Comparison of ENCODE assay signal across 9 mouse cellular contexts in genomic region chr13:113031792-113032571, GRCm38 (mm10). TPM values are rescaled to one million over a fixed set of nuclear protein-coding genes. Genes with fewer than 3 reads are reported as not detected.
A peak's percentile ranks its signal among the peaks of the same experiment; 100 is the strongest.
DNase-seq lines count a peak whose midpoint lies in the region; ATAC-seq and TF ChIP-seq lines count a peak whose summit lies in the region.
"Had no signal": no experiment of that assay in that cellular context is flagged by ENCODE, and none has a peak within 500 bp of the region (broad histone marks: within the 10 kb centered on the region; RNA-seq: fewer than 3 reads in every experiment).

No protein-coding gene starts in this region.

- no peak for TF ChIP-seq EP300 in lung, postnatal 0 days (IDR thresholded peaks at IDR 0.05)

- peak overlapping the region; percentile 99 for H3K4me2 ChIP-seq in heart, embryonic 15.5 days
- H3K4me2 ChIP-seq in embryonic facial prominence, embryonic 11.5 days (ENCODE audit: low read depth, low read length) = peak overlapping the region; percentile 94
- H3K4me2 ChIP-seq in intestine, embryonic 15.5 days (replicated peaks) = peak overlapping the region; percentile 97
- peak overlapping the region; percentile 87 for H3K4me2 ChIP-seq in lung, postnatal 0 days (replicated peaks; ENCODE audit: low read depth, low read length)

- no peaks in the 10 kb centered on the region for H3K9me3 ChIP-seq in heart, embryonic 15.5 days (replicated peaks)
- no peaks in the 10 kb centered on the region for H3K9me3 ChIP-seq in embryonic facial prominence, embryonic 11.5 days (replicated peaks; ENCODE audit: control insufficient read depth, low read length)
- H3K9me3 ChIP-seq in intestine, embryonic 15.5 days = no peaks in the 10 kb centered on the region
- H3K9me3 ChIP-seq in lung, postnatal 0 days (ENCODE audit: low read length) = no peaks in the 10 kb centered on the region

- ATAC-seq in heart, embryonic 15.5 days (replicated peaks; ENCODE audit: insufficient number of reproducible peaks, insufficient read depth, low FRiP score, low read depth) = no peak
- peak; percentile 60; the same call in 1 of the 2 replicates for ATAC-seq in embryonic facial prominence, embryonic 11.5 days (replicated peaks; ENCODE audit: insufficient number of reproducible peaks, low FRiP score, low TSS enrichment, low read depth)
- peak; percentile 62 for ATAC-seq in intestine, embryonic 15.5 days
- peak; percentile 20 for ATAC-seq in lung, postnatal 0 days

- H3K27ac ChIP-seq in heart, embryonic 15.5 days = no peak overlapping the region
- no peak overlapping the region for H3K27ac ChIP-seq in embryonic facial prominence, embryonic 11.5 days (replicated peaks; ENCODE audit: low read depth, low read length)
- H3K27ac ChIP-seq in intestine, embryonic 15.5 days = no peak overlapping the region
- H3K27ac ChIP-seq in lung, postnatal 0 days (ENCODE audit: low read length) = no peak overlapping the region

- H3K4me1 ChIP-seq in heart, embryonic 15.5 days (replicated peaks) = peaks cover 28% of the 10 kb centered on the region
- no peaks in the 10 kb centered on the region for H3K4me1 ChIP-seq in embryonic facial prominence, embryonic 11.5 days (ENCODE audit: control insufficient read depth, insufficient read depth, low read length)
- peaks cover 13% of the 10 kb centered on the region for H3K4me1 ChIP-seq in intestine, embryonic 15.5 days (replicated peaks)
- peaks cover 12% of the 10 kb centered on the region; the same call in 1 of the 2 replicates for H3K4me1 ChIP-seq in lung, postnatal 0 days (ENCODE audit: insufficient read depth, low read depth, low read length)

- H3K27me3 ChIP-seq in heart, embryonic 15.5 days = peaks cover 58% of the 10 kb centered on the region
- H3K27me3 ChIP-seq in embryonic facial prominence, embryonic 11.5 days (ENCODE audit: control insufficient read depth, insufficient read depth, low read length) = peaks cover 23% of the 10 kb centered on the region
- H3K27me3 ChIP-seq in intestine, embryonic 15.5 days (replicated peaks) = peaks cover 25% of the 10 kb centered on the region
- peaks cover 28% of the 10 kb centered on the region for H3K27me3 ChIP-seq in lung, postnatal 0 days (replicated peaks; ENCODE audit: insufficient read depth, low read length)

- intact Hi-C loops in heart, postnatal 14 days (cut with DNase I) = loop anchor here (5.0 kb wide), 1 partner anchor 45 kb away; the partner anchor contains the start of gene Ccno

- H3K9ac ChIP-seq in heart, embryonic 15.5 days = peak overlapping the region; percentile 54
- H3K9ac ChIP-seq in embryonic facial prominence, embryonic 11.5 days (replicated peaks; ENCODE audit: low read length) = peak overlapping the region; percentile 70
- peak overlapping the region; percentile 39 for H3K9ac ChIP-seq in intestine, embryonic 15.5 days
- H3K9ac ChIP-seq in lung, postnatal 0 days (replicated peaks; ENCODE audit: low read depth) = no peak overlapping the region

- DNase-seq in heart, postnatal 14 days = no peak
- DNase-seq in R1 (ENCODE audit: low read depth, low spot score) = peak; percentile 45
- peak; percentile 77 for DNase-seq in embryonic facial prominence, embryonic 11.5 days (ENCODE audit: low spot score)
- peak; percentile 47 for DNase-seq in lung, postnatal 0 days (ENCODE audit: low spot score)
- peak; percentile 40 for DNase-seq in right cerebral cortex, postnatal 25 days
- DNase-seq in spleen, postnatal 36 days (ENCODE audit: low spot score in 2 of 2) = no peak

- WGBS in heart, embryonic 15.5 days = under 1% methylated on average over 40 of the region's 40 CpGs
- under 1% methylated on average over 40 of the region's 40 CpGs for WGBS in embryonic facial prominence, embryonic 11.5 days
- WGBS in intestine, embryonic 15.5 days = under 1% methylated on average over 40 of the region's 40 CpGs
- WGBS in lung, postnatal 0 days = under 1% methylated on average over 38 of the region's 40 CpGs

- H3K4me3 ChIP-seq in heart, embryonic 15.5 days = peak overlapping the region; percentile 60
- H3K4me3 ChIP-seq in embryonic facial prominence, embryonic 11.5 days (ENCODE audit: low read depth, low read length) = peak overlapping the region; percentile 48
- peak overlapping the region; percentile 48 for H3K4me3 ChIP-seq in intestine, embryonic 15.5 days (replicated peaks)
- peak overlapping the region; percentile 40 for H3K4me3 ChIP-seq in lung, postnatal 0 days (ENCODE audit: low read depth, low read length)

- no peaks in the 10 kb centered on the region for H3K36me3 ChIP-seq in heart, embryonic 15.5 days
- H3K36me3 ChIP-seq in embryonic facial prominence, embryonic 11.5 days (replicated peaks; ENCODE audit: control insufficient read depth, insufficient read depth, low read depth, low read length) = no peaks in the 10 kb centered on the region
- no peaks in the 10 kb centered on the region for H3K36me3 ChIP-seq in intestine, embryonic 15.5 days
- H3K36me3 ChIP-seq in lung, postnatal 0 days (ENCODE audit: insufficient read depth, low read length) = no peaks in the 10 kb centered on the region

- TF ChIP-seq CTCF in lung, postnatal 0 days (IDR thresholded peaks at IDR 0.05) = no peak

RNA-seq across cellular contexts. Expression of gene Cdc20b, which starts 2.9 kb away (rescaled TPM):
- polyA plus RNA-seq in heart, embryonic 15.5 days (2015; fragmentation: Nextera tagmentation; extraction: Ambion mirVana) = 0.14 and 0.79 TPM in 2 replicates
- not detected for total RNA-seq in heart, postnatal 14 days (2021)
- polyA plus RNA-seq in embryonic facial prominence, embryonic 11.5 days (2014; fragmentation: Nextera tagmentation; extraction: Ambion mirVana) = 0.14 TPM in 1 of 2 replicates, not detected in the other
- polyA plus RNA-seq in intestine, embryonic 15.5 days (2015; fragmentation: Nextera tagmentation; extraction: Ambion mirVana) = not detected in 2 replicates
- polyA plus RNA-seq in lung, postnatal 0 days (2015; fragmentation: Nextera tagmentation; extraction: Ambion mirVana) = 0.47 and 0.73 TPM in 2 replicates
- total RNA-seq: left cerebral cortex, postnatal 10 days had no signal

RNA-seq across cellular contexts. Expression of gene Gpx8, which starts 14.2 kb away (rescaled TPM):
- polyA plus RNA-seq in heart, embryonic 15.5 days (2015; fragmentation: Nextera tagmentation; extraction: Ambion mirVana) = 115 and 118 TPM in 2 replicates
- total RNA-seq in heart, postnatal 14 days (2021) = 10 to 100 TPM; 36.1 to 41.0 TPM
- 142 and 155 TPM in 2 replicates for polyA plus RNA-seq in embryonic facial prominence, embryonic 11.5 days (2014; fragmentation: Nextera tagmentation; extraction: Ambion mirVana)
- 106 and 119 TPM in 2 replicates for polyA plus RNA-seq in intestine, embryonic 15.5 days (2015; fragmentation: Nextera tagmentation; extraction: Ambion mirVana)
- polyA plus RNA-seq in lung, postnatal 0 days (2015; fragmentation: Nextera tagmentation; extraction: Ambion mirVana) = 132 and 135 TPM in 2 replicates

RNA-seq across cellular contexts. Expression of gene Mcidas, which starts 38.3 kb away (rescaled TPM):
- 0.21 and 0.77 TPM in 2 replicates for polyA plus RNA-seq in heart, embryonic 15.5 days (2015; fragmentation: Nextera tagmentation; extraction: Ambion mirVana)
- total RNA-seq in heart, postnatal 14 days (2021) = not detected
- not detected in 2 replicates for polyA plus RNA-seq in embryonic facial prominence, embryonic 11.5 days (2014; fragmentation: Nextera tagmentation; extraction: Ambion mirVana)
- polyA plus RNA-seq in intestine, embryonic 15.5 days (2015; fragmentation: Nextera tagmentation; extraction: Ambion mirVana) = 0.09 TPM in 1 of 2 replicates, not detected in the other
- 1.1 and 1.5 TPM in 2 replicates for polyA plus RNA-seq in lung, postnatal 0 days (2015; fragmentation: Nextera tagmentation; extraction: Ambion mirVana)

RNA-seq across cellular contexts. Expression of gene Ccno, which starts 44.4 kb away (rescaled TPM):
- 0.78 and 1.4 TPM in 2 replicates for polyA plus RNA-seq in heart, embryonic 15.5 days (2015; fragmentation: Nextera tagmentation; extraction: Ambion mirVana)
- total RNA-seq in heart, postnatal 14 days (2021) = under 1 TPM in 1 of 2 experiments, not detected in 1; 0.19 TPM
- 0.17 and 0.66 TPM in 2 replicates for polyA plus RNA-seq in embryonic facial prominence, embryonic 11.5 days (2014; fragmentation: Nextera tagmentation; extraction: Ambion mirVana)
- polyA plus RNA-seq in intestine, embryonic 15.5 days (2015; fragmentation: Nextera tagmentation; extraction: Ambion mirVana) = 0.27 and 0.34 TPM in 2 replicates
- 6.0 and 6.2 TPM in 2 replicates for polyA plus RNA-seq in lung, postnatal 0 days (2015; fragmentation: Nextera tagmentation; extraction: Ambion mirVana)

Comparison
In these comparisons a context has a peak if more than half of its experiments do, and no peak if none do; other contexts are left out.
1. DNase-seq: peak in R1 (single experiment), embryonic facial prominence, embryonic 11.5 days (single experiment), lung, postnatal 0 days (single experiment) and right cerebral cortex, postnatal 25 days (single experiment); none in heart, postnatal 14 days (0 of 2) and spleen, postnatal 36 days (0 of 2).
2. Peak in every context shown above with its lines, with median percentiles within 50 percentile points of each other: H3K4me2 ChIP-seq and H3K4me3 ChIP-seq.